Mouse (Mus musculus): ENCODE measurements around the gene Capza2.

Gene Capza2

GRCm38 (mm10) chr6:17635615-17636284 is at the start of gene Capza2:
Gene Capza2, plus strand, starts transcription at chr6:17636234.
- DNase-seq (ENCODE audit: low read depth) = peak; percentile 69

DNA sequence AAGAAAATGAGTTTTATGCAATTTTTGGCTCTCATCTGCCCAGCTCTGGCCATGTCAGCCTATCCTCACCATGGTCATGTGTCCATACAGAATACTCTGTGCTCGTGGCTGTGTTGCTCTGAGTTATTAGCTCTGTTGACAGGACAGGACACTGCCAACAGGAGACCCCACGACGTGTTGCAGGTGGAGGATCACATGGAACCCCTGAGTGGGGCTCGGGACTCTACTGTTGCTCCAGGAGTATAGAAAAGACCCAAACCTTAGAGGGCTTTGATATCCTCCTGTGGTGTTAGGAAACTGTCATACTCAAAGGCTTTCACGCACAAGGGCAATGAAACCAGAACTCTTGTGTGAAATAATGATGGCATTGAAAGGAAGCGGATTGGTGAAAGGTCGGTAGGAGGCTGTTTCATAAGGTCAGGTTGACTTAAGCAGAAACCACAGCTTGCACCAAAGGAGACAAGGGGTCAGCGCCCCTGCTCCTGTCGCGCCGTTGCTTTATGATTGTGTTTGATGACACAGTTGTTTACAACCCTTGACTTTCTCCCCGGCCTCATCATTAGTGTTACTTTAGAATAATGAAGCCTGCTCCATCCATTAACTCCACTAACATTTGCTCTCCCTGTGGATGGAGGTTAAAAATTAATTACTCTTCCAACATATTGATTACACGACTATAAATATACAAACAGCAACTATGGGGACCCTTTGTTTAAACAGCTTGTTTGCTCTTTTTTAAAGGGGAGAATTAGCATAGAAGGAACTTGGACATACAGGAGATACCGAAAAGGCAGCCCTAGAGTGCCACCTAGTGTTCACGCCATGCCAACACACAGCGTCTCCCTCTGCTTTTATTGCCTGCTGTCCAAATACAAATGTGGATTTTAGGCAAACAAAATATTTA is 46.7 kb upstream of the Capza2 start:
- DNase-seq (ENCODE audit: low read depth) = peak; percentile 75

GRCm38 (mm10) chr6:17589953-17590627 is 45.9 kb upstream of the Capza2 start:
- no peak for DNase-seq (ENCODE audit: low read depth)

DNA sequence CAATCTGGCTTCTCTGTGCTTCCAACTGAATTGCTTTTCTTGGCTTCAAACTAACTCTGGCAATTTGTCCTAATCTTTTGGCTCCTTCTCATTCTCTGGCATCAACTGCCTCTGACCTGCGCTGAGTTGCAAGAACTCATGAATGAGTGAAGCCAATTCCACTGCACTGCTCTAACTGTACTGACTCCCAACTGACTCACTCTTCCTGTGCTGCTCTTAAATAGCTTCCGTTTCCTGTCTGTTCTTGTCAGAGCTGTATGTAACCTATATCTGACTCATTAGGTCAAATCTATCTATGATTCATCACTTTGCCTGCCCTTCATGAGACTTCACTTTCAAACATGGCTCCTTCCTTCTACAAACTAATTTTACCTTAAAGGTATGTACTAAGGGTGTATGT is 42.1 kb upstream of the Capza2 start:
- DNase-seq (ENCODE audit: low read depth) = no peak

GRCm38 (mm10) chr6:17595712-17596462 is 40.1 kb upstream of the Capza2 start:
- no peak for DNase-seq (ENCODE audit: low read depth)

DNA sequence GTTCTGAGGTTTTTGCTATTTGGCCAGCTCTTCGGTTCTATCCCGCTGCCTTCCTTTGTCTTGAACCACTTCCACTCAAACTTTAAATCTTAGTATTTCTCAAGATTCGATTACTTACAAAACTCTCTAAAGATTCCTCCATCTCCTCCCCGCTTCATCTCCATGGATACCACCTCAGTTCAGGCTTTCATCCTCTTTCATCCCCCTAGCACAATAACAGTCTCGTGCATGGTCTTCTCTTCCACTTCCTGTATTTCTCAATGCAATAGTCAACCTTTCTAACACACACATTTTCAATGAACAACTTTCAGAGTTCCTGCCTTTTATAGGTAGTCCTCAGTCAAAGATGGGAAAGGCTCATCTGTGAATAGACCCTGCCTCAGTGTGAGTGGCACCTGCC is 36.7 kb upstream of the Capza2 start:
- DNase-seq (ENCODE audit: low read depth) = no peak

DNA sequence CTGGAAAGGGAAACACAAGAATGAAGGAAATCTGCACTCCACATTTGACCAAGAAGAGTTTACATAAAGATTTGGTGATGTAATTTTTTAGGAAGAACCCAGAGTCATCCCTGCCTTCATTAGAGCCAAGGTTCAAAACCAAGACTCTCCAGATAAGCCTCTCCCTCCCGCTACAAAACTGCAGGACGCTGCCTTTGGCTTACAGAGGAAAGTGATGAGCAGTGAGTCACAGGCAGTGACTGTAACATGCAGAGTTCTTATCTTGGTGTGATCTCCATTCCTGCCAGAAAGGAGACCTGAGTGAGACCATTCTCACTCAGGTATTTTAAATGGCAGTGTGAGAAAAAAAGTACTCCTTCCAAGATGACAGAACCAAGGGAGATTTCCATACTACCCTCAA is 34.5 kb upstream of the Capza2 start:
- DNase-seq (ENCODE audit: low read depth) = no peak

DNA sequence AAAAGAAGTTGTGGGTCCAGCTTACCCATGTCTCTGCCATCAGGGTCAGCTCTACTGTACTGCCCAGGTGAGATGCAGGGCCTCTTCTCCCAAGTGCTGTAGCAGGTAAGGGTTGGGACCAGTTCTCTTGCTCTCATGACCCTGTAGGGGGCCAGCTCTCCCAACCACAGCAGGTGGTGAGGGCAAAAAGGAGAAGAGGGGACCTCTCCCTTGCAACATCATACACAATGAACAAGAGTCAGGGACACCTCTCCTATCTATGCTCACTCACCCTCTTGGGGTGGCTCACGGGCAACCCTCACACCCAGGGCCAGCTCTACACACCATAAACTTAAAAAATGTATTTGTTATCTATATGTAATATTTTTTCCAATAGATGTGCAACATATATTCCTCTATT is 29.1 kb upstream of the Capza2 start:
- no peak for DNase-seq (ENCODE audit: low read depth)

- no peak for DNase-seq (ENCODE audit: low read depth)
Measured at GRCm38 (mm10) chr6:17611352-17612010, 24.6 kb upstream of the Capza2 start.

DNA sequence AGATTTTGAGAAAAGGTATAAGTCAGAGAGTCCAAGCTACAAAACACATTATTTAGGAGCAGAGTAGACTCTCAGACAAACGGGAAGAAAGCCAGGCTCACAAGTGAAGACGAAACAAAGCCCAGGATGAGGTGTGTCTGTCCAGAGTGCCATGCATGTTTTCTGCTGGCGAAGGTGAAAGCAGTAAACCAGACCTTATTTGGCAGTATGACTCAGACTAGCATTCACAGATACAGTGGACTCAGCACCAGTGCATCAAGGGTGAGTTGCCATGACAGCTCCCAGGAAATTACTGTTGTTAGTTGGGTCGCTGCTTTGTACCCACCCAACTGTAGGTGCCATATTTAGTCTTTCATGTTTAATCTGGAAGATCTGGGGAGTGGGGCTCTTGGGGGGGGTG is 23.4 kb upstream of the Capza2 start:
- no peak for DNase-seq (ENCODE audit: low read depth)

DNA sequence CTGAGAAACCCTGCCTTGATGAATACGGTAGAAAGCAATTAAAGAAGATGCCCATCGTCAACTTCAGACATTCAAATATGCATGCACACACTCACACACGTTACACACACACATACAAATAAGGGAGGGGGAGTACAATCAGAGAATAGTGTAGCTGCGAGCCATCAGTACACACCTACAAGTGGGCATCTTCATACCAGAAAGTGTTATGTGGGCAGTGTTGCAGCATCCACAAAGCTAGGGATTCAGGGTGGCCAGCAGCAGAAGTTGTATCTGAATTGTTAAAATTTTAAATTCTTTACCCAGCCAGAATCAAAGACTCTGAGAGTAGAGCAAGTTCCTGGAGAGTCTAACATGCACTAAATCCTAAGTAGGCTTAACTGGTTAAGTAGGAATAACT is 15.2 kb upstream of the Capza2 start:
- no peak for DNase-seq (ENCODE audit: low read depth)

GRCm38 (mm10) chr6:17621436-17621835 is 14.6 kb upstream of the Capza2 start:
- DNase-seq (ENCODE audit: low read depth) = no peak

DNA sequence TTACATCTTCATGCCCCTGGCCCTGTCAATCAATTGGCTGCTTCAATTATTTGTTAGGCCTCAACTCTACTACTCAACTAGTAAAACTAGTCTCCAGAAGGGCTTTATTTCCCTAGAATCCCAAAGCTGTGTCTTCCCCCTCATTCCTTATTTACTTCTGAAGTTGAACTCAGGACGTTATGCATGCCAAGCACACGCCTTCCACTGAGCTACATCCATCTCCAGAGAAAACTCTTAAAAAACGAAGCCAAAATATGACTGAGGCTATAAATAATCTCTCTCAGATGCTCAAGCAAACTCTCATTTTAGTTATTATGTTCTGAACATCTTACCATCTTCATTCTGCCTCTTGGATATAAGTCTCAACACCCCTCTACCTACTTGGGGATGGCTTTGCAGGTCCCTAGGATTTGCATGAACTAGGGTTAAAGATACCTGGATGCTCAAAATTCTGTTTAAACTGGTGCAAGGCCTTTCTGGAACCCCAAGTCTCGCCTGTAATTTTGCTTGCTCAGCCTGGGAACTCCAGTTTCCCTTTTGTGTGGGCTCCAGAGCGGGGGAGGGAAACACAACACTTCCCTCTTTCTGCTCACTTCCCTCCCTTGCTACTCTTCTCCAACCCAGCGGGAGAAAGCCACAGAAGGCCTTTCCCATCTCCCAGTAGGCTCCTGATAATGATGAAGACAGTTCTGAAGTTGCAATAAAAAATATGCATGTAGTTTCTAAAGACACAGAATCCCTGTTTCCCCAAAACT is 7.2 kb upstream of the Capza2 start:
- DNase-seq (ENCODE audit: low read depth) = no peak

DNA sequence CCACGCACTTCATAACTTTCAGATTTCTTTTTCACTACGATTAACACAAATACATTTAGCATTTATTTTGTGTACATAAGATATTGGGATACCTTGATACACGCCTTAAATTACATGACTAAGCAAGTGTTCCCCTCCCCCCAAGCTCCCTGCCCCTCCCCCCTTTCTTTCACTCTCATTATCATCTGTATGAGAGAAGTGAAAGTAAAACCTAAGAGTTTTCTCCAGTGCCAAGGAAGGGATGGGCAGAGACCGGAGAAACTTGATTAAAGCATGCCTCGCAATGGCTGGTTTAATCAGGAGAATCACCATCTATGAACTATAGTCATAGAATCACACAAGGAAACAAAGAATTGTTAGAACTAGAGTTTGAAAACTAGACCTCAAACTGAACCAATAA is 6.3 kb upstream of the Capza2 start:
- DNase-seq (ENCODE audit: low read depth) = peak; percentile 66

GRCm38 (mm10) chr6:17631611-17632010 is 4.4 kb upstream of the Capza2 start:
- no peak for DNase-seq (ENCODE audit: low read depth)

DNA sequence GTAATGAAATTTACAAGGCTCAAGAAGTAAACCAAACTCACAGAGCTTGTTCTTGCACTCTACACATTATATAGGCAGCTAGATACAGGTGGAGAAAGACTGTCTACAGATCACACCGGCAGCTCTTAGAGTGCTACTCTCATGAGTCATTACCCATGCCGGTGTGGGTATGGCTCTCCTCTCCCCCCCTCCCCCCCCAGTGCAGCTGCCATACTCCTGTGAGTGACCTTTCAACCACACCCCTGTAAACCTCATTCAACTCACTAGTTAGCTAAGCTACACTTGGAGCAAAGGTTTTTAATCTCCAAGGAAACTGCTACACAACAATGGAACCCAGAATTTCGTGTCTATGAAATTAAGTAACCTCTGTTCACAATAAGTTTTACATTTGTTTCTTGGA is 2.2 kb upstream of the Capza2 start:
- peak; percentile 69 for DNase-seq (ENCODE audit: low read depth)

DNA sequence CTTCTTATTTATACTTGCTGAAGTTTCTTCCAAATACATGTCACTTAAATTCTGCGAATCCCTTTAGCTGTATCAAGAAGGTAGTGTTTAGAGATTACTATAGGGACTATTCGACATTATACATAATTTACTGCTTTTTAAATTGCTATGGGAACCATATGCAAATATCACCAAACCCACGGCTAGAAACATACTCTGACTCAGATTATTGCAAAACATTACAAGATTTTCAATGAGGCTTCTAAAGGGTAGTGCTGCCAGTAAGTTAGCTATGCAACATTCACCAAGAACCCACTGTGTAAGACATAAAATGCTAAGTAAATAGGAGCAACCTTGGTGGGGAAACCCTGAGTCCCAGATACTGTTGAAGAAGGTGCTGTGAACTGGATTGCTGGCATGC is 1.0 kb upstream of the Capza2 start:
- DNase-seq (ENCODE audit: low read depth) = peak; percentile 51

DNA sequence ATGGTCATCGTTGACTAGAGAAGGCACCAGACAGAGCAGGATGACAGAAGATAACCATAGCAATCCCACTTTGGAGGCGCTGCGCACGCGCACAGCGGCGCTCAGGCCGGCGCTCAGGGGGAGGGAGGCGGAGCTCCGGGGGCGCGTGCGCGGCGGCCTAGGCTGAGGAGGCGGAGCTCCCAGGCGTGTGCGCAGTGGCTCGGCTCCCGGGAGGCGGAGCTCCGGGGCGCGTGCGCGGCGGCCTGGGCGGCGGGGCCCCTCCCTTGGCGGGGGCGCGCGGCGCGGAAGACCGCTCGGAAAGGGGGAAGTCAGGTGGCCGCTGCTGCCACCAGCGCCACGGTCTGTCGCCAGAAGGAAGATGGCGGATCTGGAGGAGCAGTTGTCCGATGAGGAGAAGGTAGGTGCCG is 733 bp downstream of the Capza2 start:
- DNase-seq (ENCODE audit: low read depth) = peak; percentile 97

DNA sequence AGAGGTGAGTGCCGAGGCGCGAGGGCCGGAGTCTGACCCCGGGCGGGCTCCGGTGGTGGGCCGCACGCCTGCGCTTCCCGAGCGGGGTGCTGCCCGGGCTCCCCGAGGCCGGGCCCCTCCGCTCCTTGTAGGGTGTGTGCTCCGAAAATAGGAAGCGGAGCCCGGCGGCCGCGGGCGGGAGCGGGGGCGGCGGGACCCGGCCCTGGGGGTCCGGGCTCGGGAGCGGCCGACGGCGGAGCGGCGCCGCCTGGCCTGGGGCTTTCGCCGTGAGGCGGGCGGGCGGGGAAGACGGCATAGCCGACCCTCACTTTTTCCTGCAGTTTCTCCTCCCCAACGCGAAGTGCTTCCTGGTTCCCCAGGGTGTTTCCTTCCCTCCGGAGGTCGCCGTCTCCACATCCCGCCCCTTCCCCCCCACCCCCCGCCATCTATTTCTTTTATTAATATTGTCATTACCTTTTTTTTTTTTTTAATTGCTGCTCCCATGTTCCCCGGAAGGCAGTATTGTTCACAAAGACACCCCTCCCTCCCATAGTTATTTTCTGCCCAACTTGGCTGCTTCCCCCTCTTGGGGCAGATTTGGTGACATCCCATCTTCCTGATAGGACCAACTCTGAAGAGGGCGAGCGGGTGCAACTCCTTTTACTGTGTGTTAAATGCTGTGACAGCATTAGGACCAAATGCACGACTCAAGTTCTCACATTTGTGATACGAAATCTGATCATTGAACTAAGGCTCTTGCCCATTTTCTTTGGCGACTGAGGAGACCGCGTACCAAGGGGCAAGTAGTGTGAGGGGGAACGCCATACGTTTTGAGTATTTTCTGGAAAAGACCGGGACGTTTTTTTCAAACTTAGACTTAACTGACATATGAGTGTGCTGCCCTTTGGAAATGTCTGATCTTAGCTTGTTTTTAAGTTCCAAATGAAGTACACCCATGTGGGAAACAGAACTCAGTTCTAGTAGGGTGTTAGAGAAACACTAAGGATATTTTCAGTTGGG is 1.5 kb downstream of the Capza2 start:
- peak; percentile 65 for DNase-seq (ENCODE audit: low read depth)

GRCm38 (mm10) chr6:17640031-17640430 is 4.0 kb downstream of the Capza2 start:
- DNase-seq (ENCODE audit: low read depth) = peak; percentile 29
